Mouse (Mus musculus) stomach, postnatal 0 days (tissue): ENCODE measurements around the gene Ccdc18. TPM values are rescaled to one million over a fixed set of nuclear protein-coding genes. Genes with fewer than 3 reads are reported as not detected.

Experiments used
- ATAC-seq: fragments of 200-750 bp; cut with Nextera tagmentation; 2 replicates; pipeline ENCODE4 v1.8.0; 2017; ENCODE audit not compliant: low FRiP score, low TSS enrichment
- DNase-seq: peaks from one replicate; pipeline ENCODE4 v3.0.0-alpha.2; 2016; ENCODE audit warnings: low spot score
- H3K27ac ChIP-seq: fragments of 300-500 bp; sonication (generic); replicated peaks from 2 replicates; pipeline ENCODE4 v1.5.1; 2014; ENCODE audit warnings: mild to moderate bottlenecking, control low read depth
- H3K27me3 ChIP-seq: fragments of 300-500 bp; sonication (generic); 2 replicates; pipeline ENCODE4 v1.6.1; 2014; ENCODE audit warnings: low read length; ENCODE audit not compliant: control insufficient read depth, insufficient read depth
- H3K36me3 ChIP-seq: fragments of 300-500 bp; sonication (generic); 2 replicates; pipeline ENCODE4 v1.6.1; 2014; ENCODE audit warnings: low read length, mixed read lengths; ENCODE audit not compliant: control insufficient read depth, insufficient read depth
- H3K4me1 ChIP-seq: fragments of 300-500 bp; sonication (generic); replicated peaks from 2 replicates; pipeline ENCODE4 v1.6.1; 2014; ENCODE audit warnings: antibody characterized with exemption; ENCODE audit not compliant: control insufficient read depth, insufficient read depth
- H3K4me2 ChIP-seq: fragments of 300-500 bp; sonication (generic); replicated peaks from 2 replicates; pipeline ENCODE4 v1.6.1; 2014; ENCODE audit warnings: low read depth, mild to moderate bottlenecking, control low read depth, moderate library complexity
- H3K4me3 ChIP-seq: fragments of 300-500 bp; sonication (generic); 2 replicates; pipeline ENCODE4 v1.5.1; 2014; ENCODE audit warnings: low read depth, low read length, control low read depth
- H3K9ac ChIP-seq: fragments of 300-500 bp; sonication (generic); 2 replicates; pipeline ENCODE4 v1.6.1; 2014; ENCODE audit warnings: mild to moderate bottlenecking, low read length, control low read depth, mixed read lengths
- H3K9me3 ChIP-seq: fragments of 300-500 bp; sonication (generic); 2 replicates; pipeline ENCODE4 v1.6.1; 2016; ENCODE audit warnings: low read length; ENCODE audit not compliant: control insufficient read depth
- CTCF ChIP-seq: IDR thresholded peaks from 2 replicates; pipeline ENCODE4 v1.5.1; 2016; ENCODE audit warnings: antibody characterized with exemption, low read depth, mild to moderate bottlenecking, moderate library complexity
- EP300 ChIP-seq: optimal IDR thresholded peaks from 2 replicates; pipeline ENCODE3; 2016; ENCODE audit warnings: antibody characterized with exemption
- WGBS: fragments of 180-500 bp; shearing (Covaris S2); extraction: QIAGEN DNeasy Blood & Tissue Kit; methylation state at CpG from one replicate; pipeline ENCODE4 v1.1.7; 2014; 5-methylcytosine and 5-hydroxymethylcytosine counted together
- polyA plus RNA-seq: library from polyadenylated mRNA; unstranded; fragments of >200 nt; fragmentation: Nextera tagmentation; extraction: Ambion mirVana; gene quantifications from 2 replicates; pipeline ENCODE4 v1.2.1, GENCODE M21; 2015

Gene Ccdc18
- polyA plus RNA-seq, 1 experiment from 2014 or later: 2.7 TPM

DNA sequence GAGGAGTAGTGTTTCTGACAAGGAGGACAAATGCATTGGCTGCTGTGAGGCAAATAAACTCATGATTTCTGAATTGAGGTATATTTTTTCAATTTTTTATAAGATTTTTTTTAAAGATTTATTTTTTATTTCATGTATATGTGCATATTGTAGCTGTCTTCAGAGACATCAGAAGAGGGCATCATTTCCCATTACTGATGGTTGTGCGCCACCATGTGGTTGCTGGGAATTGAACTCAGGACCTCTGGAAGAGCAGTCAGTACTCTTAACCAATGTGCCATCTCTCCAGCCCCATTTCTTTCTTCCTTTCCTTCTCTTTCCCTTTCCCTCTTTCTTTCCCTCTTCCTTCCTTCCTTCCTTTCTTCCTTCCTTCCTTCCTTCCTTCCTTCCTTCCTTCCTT, 31.0 kb downstream of the Ccdc18 start:
- peak; percentile 24 for DNase-seq
- no peak for ATAC-seq
- Histone ChIP-seq H3K9me3 (no peaks in the 10 kb centered on the region), H3K9ac (no peak overlapping the region), H3K27me3 (no peaks in the 10 kb centered on the region), H3K27ac (no peak overlapping the region), H3K4me2 (no peak overlapping the region), H3K4me3 (no peak overlapping the region), H3K4me1 (no peaks in the 10 kb centered on the region), H3K36me3 (no peaks in the 10 kb centered on the region)
- WGBS: 13% methylated on average over 1 of the region's 1 CpGs
- TF ChIP-seq CTCF (peak; percentile 72), EP300 (no peak)

DNA sequence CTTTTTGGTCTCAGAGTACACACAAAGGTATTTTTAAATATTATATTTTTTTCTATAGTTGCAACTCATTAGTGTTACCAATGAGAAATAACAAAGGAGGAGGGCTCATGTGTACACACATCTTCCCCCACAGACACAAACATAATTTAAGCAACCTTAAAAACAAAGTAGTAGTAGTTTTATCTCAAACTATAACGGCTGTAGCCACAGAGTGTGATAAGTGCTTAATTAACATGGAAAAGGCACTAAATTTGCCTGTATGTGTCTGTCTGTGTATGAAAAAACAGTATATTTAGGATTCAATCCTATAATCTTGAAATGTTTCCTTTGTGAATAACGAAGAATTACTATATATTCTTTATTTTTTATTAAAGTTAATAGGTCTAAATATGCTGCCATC, 51.4 kb downstream of the Ccdc18 start:
- 86% methylated on average over 2 of the region's 2 CpGs for WGBS
- no peak overlapping the region for H3K27ac ChIP-seq
- H3K4me2 ChIP-seq: no peak overlapping the region
- H3K4me3 ChIP-seq: no peak overlapping the region
- no peak overlapping the region for H3K9ac ChIP-seq
- TF ChIP-seq CTCF (no peak), EP300 (no peak)
- no peaks in the 10 kb centered on the region for H3K9me3 ChIP-seq
- no peaks in the 10 kb centered on the region for H3K27me3 ChIP-seq
- ATAC-seq: no peak
- H3K4me1 ChIP-seq: no peaks in the 10 kb centered on the region
- H3K36me3 ChIP-seq: no peaks in the 10 kb centered on the region
- no peak for DNase-seq

DNA sequence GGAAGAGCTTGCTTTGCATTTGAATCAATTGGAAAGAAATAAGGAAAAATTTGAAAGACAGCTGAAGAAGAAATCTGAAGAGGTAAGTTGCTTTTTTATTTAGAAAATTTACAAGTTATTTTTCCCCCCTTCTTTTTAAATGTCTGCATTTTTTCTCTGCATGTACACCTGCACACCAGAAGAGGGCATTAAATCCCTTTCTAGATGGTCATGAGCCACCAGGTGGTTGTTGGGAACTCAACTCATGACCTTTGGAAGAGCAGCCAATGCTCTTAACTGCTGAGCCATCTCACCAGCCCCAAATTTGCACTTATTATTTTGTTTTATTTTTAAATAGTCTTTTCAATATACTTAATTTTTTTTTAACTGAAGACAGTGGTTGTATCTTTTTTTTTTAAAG, 56.3 kb downstream of the Ccdc18 start:
- TF ChIP-seq EP300 (no peak), CTCF (peak; percentile 23; the same call in 1 of the 2 replicates)
- no peak overlapping the region for H3K9ac ChIP-seq
- H3K4me1 ChIP-seq: no peaks in the 10 kb centered on the region
- no peak for ATAC-seq
- H3K36me3 ChIP-seq: no peaks in the 10 kb centered on the region
- no peak overlapping the region for H3K4me2 ChIP-seq
- H3K4me3 ChIP-seq: no peak overlapping the region
- DNase-seq: no peak
- no peaks in the 10 kb centered on the region for H3K27me3 ChIP-seq
- no peaks in the 10 kb centered on the region for H3K9me3 ChIP-seq
- H3K27ac ChIP-seq: no peak overlapping the region

DNA sequence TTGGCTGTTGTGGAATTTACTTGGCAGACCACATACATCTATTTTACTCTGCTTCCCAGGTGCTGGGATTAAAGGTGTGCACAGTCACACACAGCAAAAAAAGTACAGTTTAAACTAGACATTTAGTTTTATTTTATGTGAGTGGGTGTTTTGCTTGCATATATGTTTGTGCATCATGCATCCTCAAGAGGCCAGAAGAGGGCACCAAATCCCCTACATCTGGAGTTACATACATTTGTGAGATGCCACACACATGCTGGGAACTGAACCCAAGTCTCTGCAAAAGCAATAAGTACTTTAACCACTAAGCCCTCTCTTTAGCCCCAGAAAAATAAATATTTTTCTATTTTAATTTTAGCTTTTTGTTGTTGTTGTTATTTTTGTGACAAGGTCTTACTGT, 73.3 kb downstream of the Ccdc18 start:
- Histone ChIP-seq H3K9ac (no peak overlapping the region), H3K36me3 (no peaks in the 10 kb centered on the region), H3K27ac (no peak overlapping the region), H3K9me3 (no peaks in the 10 kb centered on the region), H3K4me2 (no peak overlapping the region), H3K4me3 (no peak overlapping the region), H3K27me3 (no peaks in the 10 kb centered on the region), H3K4me1 (no peaks in the 10 kb centered on the region)
- peak; percentile 43 for TF ChIP-seq CTCF
- TF ChIP-seq EP300: no peak
- ATAC-seq: no peak
- DNase-seq: no peak

DNA sequence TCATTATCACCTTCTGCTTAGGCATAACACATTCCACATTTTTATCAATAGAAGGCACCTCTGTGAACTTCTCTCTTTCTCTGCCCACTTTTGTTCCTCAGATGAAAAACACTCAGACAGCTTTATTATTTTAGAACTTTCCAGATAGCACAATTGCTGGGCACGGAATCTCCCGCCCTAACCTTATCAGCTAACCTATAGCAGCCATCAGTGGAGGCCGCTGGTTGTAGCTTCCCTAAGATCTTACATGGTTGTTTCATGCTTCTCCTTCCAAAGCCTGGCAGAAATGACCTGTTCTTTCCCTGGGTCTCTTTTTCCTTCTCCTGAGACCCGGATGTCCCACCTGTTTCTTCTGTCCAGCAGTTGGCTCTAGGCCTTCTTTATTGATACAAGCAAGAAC, 78.8 kb downstream of the Ccdc18 start:
- Histone ChIP-seq H3K4me2 (no peak overlapping the region), H3K27me3 (no peaks in the 10 kb centered on the region), H3K4me3 (no peak overlapping the region), H3K4me1 (no peaks in the 10 kb centered on the region), H3K36me3 (no peaks in the 10 kb centered on the region), H3K27ac (no peak overlapping the region), H3K9ac (no peak overlapping the region), H3K9me3 (no peaks in the 10 kb centered on the region)
- WGBS: 89% methylated on average over 4 of the region's 4 CpGs
- ATAC-seq (no peak), DNase-seq (no peak)
- TF ChIP-seq EP300 (no peak), CTCF (no peak)

DNA sequence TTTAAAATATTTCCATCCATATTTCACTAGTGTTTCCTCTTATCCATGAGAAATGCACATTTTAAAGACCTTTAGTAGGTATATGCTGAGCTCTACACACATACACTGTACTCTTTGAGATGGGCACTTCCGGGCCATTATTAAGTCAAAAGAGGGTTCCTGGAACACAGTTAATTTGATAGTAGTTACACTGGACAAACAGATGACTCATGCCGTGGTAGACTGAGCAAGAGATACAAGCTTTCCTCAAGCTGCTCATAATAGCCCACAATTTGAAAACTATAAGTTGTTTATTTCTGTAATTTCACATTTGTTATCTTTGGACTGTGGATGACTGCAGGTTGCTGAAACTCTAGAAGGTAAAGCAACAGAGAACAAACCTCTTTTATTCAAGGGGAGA, 82.3 kb downstream of the Ccdc18 start:
- no peak overlapping the region for H3K4me2 ChIP-seq
- no peak for ATAC-seq
- no peak for TF ChIP-seq EP300
- no peak for TF ChIP-seq CTCF
- no peak for DNase-seq
- H3K27ac ChIP-seq: no peak overlapping the region
- H3K27me3 ChIP-seq: no peaks in the 10 kb centered on the region
- no peak overlapping the region for H3K9ac ChIP-seq
- no peaks in the 10 kb centered on the region for H3K36me3 ChIP-seq
- WGBS: 83% methylated on average over 2 of the region's 2 CpGs
- no peaks in the 10 kb centered on the region for H3K9me3 ChIP-seq
- H3K4me1 ChIP-seq: no peaks in the 10 kb centered on the region
- no peak overlapping the region for H3K4me3 ChIP-seq

DNA sequence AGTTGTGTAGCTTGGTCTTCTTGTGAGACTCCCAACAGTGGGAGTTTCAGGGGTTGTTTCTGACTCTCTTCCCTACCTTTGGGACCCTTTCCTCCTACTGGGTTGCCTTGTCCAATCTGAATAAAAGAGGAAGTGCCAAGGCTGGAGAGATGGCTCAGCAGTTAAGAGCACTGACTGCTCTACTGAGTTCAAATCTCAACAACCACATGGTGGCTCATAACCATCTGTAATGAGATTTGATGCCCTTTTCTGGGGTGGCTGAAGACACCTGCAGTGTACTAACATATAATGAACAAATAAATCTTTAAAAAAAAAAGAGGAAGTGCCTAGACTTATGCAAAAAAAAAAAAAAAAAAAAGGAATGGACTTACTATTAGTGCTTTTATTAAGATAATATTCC, 91.4 kb downstream of the Ccdc18 start:
- Histone ChIP-seq H3K9ac (no peak overlapping the region), H3K9me3 (no peaks in the 10 kb centered on the region), H3K4me3 (no peak overlapping the region), H3K4me2 (no peak overlapping the region), H3K27ac (no peak overlapping the region), H3K36me3 (no peaks in the 10 kb centered on the region), H3K4me1 (no peaks in the 10 kb centered on the region), H3K27me3 (no peaks in the 10 kb centered on the region)
- no peak for TF ChIP-seq EP300
- TF ChIP-seq CTCF: no peak
- ATAC-seq (no peak), DNase-seq (no peak)
